Mouse (Mus musculus): Measurements from ENCODE around the gene Rplp2.

Gene Rplp2

DNA sequence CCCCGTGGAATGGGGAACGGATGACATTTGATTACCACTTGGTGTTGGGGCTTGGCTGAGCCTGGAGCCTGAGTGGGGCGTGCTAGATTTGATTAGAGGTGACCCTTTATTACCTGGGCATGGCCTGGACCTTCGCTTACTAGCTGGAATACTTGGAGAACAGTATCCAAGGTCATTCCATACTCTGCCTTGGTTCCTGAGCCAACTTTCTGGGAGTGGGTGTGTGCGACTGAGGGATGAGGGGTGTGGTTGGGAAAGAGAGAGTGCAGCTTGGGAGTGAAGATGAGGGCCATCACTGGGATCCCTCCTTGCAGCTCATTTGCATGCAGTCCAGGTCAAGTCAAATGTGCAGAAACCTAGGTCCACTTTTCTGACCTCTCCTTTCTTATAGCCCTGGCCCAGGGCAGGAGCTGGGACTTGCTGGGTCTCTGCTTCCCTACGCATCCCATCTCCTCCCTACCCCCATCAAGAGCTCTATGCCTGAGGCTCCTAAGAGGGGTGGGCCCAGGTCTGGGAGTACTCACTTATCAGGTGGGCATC is 36.0 kb downstream of the Rplp2 start:
- DNase-seq (ENCODE audit: low spot score), result no peak

DNA sequence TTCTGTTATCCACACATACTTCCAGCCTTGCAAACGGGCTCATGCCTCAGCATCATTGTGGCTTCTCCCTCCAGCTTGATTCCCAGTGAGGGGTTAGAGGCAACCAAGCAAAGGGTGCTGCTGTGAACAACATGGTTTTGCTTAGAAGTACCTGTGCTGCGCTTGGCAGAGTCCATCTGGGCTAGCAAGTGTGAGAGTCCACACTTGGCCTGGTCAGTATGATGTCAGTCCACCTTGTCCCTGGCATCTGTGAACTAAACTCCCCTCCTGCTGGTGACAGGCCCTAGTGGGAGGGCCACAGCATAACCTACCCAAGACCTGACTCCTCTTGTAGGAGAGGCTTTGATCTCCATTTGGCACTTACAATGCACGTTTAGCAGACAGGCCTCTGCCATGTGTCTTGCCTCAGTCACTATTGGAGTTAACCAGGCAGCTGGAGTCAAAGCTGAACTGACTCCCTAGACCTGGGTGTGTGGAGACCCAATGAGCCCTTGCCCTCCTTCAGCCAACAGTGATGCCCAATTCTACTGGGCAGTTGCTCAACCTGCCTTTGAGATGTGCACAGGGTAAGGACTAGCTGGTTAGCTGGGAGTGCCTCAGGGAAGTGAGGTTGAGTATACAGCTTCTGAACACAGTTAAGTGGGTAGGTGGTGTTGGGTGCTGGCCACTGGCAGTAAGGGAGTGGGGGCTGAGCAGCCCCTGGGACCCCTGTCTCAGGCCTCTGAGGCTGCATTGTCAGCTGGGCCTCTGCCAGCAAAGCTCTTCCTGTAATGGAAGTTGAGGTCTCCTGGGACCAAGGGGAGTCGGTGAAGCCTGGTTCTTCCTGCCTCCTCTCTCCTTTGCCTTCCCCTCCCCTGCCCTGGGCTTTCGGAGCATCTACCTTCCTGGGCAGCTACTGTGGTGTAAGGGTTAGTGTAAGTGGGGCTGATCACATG is 37.3 kb downstream of the Rplp2 start:
- DNase-seq (ENCODE audit: low spot score), result no peak

DNA sequence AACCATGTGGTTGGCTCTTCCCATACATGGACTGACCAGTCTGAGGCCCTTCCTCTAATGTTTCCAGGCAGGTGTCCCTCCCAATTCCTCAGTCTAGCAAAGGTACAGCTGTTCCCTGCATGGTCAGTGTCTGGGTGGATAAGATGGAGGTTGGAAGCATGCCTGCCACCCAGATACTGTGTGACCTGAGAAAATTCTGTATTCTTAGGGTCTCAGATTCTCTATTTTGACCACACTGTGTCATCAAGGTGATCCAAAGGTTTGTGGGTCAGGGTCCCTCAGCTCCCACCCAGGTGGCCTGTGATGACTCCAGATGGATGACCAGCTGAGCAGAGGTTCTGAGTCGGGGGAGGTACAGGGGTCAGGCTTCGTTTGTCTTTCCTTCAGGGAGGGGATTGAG is 38.0 kb downstream of the Rplp2 start:
- no peak for DNase-seq (ENCODE audit: low spot score)

DNA sequence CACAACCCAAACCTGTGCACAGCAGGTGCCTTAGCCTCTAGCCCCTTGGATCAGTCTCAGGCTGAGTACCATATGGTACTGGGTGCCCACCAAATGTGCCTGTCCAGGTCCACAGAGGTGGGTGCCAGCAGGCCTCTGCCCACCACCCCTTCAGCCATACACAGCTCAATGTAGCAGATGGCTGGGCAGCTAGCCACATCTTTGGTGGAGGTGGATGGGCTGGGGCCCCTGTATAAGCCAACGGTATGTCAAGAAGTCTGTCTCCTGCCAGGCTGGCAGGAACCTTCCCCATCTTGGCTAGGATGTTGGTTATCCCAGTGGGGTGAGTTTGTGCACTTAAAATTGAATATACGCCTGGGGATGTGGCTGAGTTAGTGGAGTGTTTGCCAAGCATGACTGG is 38.4 kb downstream of the Rplp2 start:
- DNase-seq (ENCODE audit: low spot score), result no peak

DNA sequence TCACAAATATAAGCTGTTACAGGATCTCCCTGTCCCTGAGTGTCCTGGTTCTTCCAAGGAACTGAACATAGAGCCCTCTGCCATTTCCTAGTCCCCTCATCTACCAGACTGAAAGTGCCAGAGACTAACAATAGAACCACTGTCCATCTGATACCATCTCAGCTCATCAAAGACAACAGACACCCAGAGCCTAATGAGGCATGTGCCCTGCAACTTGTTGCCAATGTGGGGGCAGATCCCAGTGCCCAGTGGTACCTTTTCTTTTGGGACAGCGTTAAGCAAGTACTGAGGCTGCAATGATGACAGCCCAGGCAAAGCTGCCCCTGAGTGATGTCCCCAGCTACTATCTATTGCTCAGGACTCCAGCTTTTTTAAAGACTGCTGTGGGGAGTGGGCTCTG is 39.1 kb downstream of the Rplp2 start:
- DNase-seq (ENCODE audit: low spot score), result no peak

DNA sequence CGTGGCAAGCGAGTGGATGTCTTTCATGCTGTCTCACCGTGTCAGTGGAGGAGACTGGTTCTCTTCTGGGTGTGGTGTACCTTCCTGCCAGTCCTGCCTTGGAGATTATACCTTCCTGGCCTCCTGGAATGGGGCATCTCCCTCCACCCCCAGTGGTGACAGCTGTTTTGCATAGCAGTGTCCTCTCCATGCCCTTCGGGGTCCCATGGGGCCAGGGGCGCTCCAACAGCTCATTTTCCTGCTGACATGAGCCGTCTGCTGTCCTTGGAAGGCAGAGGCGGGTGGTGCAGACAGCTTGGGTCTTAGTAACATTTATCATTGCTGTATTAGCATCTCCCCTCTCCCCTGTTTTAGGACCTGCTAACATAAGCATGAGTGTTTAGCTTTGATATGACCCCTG is 40.0 kb downstream of the Rplp2 start:
- DNase-seq (ENCODE audit: low spot score), result no peak

DNA sequence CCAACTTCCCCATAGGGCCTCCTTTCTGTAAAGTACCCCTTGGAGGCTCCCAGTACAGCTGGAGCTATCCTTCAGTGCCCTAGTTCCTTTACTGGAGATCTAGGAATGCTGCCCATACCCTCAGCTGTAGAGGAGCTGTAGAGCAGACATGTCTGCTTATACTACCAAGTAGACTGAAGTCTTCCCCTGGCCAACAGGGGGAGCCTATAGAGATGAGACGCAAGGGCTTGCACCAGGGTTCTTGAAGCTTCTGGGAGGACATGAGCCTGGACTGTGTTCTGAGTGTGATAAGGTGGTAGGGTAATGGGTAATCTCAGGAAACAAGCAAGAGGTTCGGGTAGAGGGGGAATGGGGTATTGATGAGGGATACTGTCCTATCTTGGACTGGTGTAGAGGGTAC is 44.0 kb downstream of the Rplp2 start:
- peak; percentile 10 for DNase-seq (ENCODE audit: low spot score)

DNA sequence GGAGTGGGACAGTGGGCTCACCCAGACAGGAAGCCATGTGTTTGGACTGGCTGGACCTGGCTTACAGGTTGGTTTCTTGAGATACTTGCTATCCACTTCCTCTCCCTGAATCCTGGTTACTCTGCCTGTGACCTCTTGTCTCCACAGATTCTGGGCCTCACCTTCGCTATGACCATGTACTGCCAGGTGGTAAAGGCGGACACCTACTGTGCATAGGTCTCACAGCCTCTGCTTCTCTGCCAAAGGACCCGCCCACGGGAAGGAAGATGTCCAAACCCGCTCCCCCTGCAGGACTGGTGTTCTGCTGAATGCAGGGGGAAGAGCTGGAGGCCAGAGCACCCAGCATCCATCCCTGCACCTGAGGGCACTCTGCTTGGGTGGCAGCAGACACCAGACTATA is 45.6 kb downstream of the Rplp2 start:
- no peak for DNase-seq (ENCODE audit: low spot score)

DNA sequence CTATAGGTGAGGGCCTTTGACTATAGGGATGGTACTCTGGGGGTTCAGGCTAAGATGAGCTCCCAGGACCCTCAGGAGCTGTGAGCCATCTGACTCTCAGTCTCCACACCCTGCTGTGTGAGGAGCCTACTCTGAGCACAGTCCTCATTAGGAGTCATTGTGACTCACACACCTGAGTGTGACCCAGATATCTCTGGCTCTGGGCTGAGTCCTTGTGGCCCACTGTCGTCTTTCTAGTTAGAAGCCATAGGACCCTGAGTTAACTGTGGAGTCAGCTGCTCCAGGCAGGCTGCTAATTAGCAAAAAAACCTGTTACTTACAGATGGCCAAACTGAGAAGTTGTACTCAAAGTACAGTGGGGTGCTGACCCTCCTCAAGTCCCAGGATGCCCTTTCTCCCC is 46.6 kb downstream of the Rplp2 start:
- no peak for DNase-seq (ENCODE audit: low spot score)

DNA sequence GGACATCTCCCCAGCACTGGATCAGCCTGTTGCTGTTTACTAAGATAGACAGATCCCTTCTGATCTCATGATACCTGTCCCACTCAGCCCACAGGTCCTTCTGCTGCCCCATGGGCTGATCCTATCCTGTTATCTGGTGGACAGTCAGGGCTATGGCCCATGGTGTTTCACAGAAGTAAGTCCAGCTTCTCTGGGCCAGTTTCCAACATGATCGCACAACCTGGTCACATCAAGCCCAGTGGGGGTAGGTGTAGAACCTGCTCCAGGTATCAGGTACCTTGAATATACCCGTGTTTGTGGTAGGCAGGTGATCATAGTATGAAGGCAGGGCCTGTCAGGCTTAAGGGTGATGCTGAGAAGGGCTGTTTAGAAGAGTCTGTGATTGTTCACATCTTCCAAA is 48.2 kb downstream of the Rplp2 start:
- no peak for DNase-seq (ENCODE audit: low spot score)

DNA sequence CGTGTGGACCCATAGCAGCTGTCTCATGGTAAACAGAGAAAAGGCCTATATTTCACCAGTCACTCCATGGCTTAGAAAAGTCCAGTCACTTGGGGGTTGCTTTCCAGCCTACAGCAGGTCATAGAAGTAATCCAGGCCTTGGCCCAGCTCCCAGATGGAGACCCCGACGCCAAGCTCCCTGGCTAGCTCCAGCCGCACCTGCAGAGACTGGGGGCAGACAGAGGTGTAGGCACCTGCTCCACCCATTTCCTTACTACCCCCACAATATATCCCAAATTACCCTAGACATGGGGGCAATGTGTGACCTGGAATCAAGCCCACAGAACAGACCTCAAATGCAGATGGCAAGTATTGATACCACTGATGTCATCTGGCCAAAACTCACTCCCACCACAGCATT is 48.8 kb downstream of the Rplp2 start:
- no peak for DNase-seq (ENCODE audit: low spot score)

DNA sequence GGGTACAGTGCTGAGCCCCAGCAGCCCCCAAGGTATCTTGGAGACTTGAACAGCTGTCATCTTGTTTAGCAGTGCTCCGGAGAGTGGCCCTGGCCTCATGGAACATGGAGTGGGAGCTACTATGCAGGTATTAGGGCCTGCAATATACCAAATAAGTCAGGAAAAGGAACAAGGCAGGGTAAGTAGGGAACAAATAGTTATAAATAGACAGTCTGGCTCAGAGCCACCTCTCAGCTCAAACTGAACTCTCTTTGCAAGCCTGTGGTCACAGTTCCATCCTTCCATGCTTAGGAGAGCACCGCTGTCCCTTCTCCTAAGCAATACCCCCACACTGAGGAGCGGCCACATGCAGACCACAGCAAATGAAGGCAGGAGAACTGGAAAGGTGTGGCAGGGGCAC is 50.4 kb downstream of the Rplp2 start:
- DNase-seq (ENCODE audit: low spot score), result no peak
